Mouse (Mus musculus) olfactory bulb, adult 2 months (tissue): ENCODE measurements around the gene Cdkal1.

Experiments
- CTCF ChIP-seq: fragments of 200-500 bp; IDR thresholded peaks from 2 replicates; pipeline ENCODE4 v1.5.1; 2012; ENCODE audit warnings: low read depth, mild to moderate bottlenecking, low read length, moderate library complexity; ENCODE audit not compliant: insufficient read depth
- POLR2A ChIP-seq: fragments of 200-500 bp; IDR thresholded peaks from 2 replicates; pipeline ENCODE4 v1.6.1; 2012; ENCODE audit warnings: mild to moderate bottlenecking, low read depth, low read length, moderate library complexity; ENCODE audit not compliant: insufficient read depth

DNA sequence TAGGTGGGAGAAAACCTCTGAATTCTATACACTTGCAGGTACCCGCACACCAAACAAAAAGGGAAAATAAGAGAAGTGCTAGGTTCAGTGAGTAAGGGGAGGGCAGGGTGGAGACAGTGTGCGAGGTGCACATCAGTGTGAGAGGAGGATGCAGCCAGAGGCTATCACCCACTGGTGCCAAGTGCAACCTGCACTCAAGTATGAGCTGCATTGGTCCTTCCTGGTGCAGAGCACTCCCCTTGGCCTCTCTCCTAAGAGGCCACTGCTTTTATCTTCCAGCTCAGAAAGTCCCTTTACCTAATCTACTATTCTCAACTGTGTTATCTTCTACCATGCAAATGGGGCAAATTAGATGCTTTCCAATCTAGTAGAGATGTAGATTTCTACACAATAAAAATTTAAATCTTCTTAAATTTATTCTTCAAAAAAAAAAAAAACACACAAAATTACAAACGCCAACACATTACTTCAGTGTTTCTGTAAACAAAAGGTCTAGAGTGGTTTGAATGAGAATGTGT lies 238.8 kb downstream of the Cdkal1 start:
- no peak for TF ChIP-seq POLR2A
- TF ChIP-seq CTCF = no peak
